Mouse (Mus musculus): ENCODE results near the gene Ddx42. TPM values are rescaled to one million over a fixed set of nuclear protein-coding genes. Genes with fewer than 3 reads are reported as not detected.

The Ddx42 gene
- polyA plus RNA-seq, 2 experiments, result 50.4 to 63.9 TPM

- H3K4me2 ChIP-seq (replicated peaks; ENCODE audit: low read depth, low read length, severe bottlenecking), result peak overlapping the region; percentile 42
- H3K9ac ChIP-seq (ENCODE audit: low read depth, low read length, severe bottlenecking), result peak overlapping the region; percentile 34
Measured at GRCm38 (mm10) chr11:106267871-106268270, 51.1 kb downstream of the Ddx42 start.

GRCm38 (mm10) chr11:106268326-106269059 lies 51.8 kb downstream of the Ddx42 start:
- ATAC-seq (ENCODE audit: low FRiP score, low read depth) (no peak), DNase-seq (ENCODE audit: low spot score) (peak; percentile 58)
- H3K4me2 ChIP-seq (replicated peaks; ENCODE audit: low read depth, low read length, severe bottlenecking), result peak overlapping the region; percentile 42
- H3K9me3 ChIP-seq (ENCODE audit: control insufficient read depth, low read length), result no peaks in the 10 kb centered on the region
- peak overlapping the region; percentile 34 for H3K9ac ChIP-seq (ENCODE audit: low read depth, low read length, severe bottlenecking)
- peak overlapping the region; percentile 68 for H3K27ac ChIP-seq (replicated peaks; ENCODE audit: low read depth, low read length)
- TF ChIP-seq POLR2A (IDR thresholded peaks at IDR 0.05; ENCODE audit: borderline replicate concordance, extremely low read depth, insufficient read depth, insufficient read length), result no peak
- peaks cover 47% of the 10 kb centered on the region for H3K4me1 ChIP-seq (ENCODE audit: control insufficient read depth, insufficient read depth, low read length)
- peak overlapping the region; percentile 25 for H3K4me3 ChIP-seq (replicated peaks; ENCODE audit: low read length)
- peaks cover 38% of the 10 kb centered on the region for H3K36me3 ChIP-seq (ENCODE audit: control insufficient read depth, insufficient read depth, low read length)
- H3K27me3 ChIP-seq (ENCODE audit: control insufficient read depth, insufficient read depth, low read length), result no peaks in the 10 kb centered on the region
- WGBS, result 8% methylated on average over 8 of the region's 8 CpGs

More at GRCm38 (mm10) chr11:106267871-106268270, 51.1 kb downstream of the Ddx42 start:
- Histone ChIP-seq H3K36me3 (ENCODE audit: control insufficient read depth, insufficient read depth, low read length) (peaks cover 44% of the 10 kb centered on the region), H3K27me3 (ENCODE audit: control insufficient read depth, insufficient read depth, low read length) (no peaks in the 10 kb centered on the region), H3K27ac (replicated peaks; ENCODE audit: low read depth, low read length) (peak overlapping the region; percentile 72), H3K4me3 (replicated peaks; ENCODE audit: low read length) (peak overlapping the region; percentile 25), H3K9me3 (ENCODE audit: control insufficient read depth, low read length) (no peaks in the 10 kb centered on the region), H3K4me1 (ENCODE audit: control insufficient read depth, insufficient read depth, low read length) (peaks cover 44% of the 10 kb centered on the region)
- WGBS, result 23% methylated on average over 5 of the region's 5 CpGs
- no peak for ATAC-seq (ENCODE audit: low FRiP score, low read depth)
- DNase-seq (ENCODE audit: low spot score), result no peak
- TF ChIP-seq POLR2A (IDR thresholded peaks at IDR 0.05; ENCODE audit: borderline replicate concordance, extremely low read depth, insufficient read depth, insufficient read length), result no peak

DNA sequence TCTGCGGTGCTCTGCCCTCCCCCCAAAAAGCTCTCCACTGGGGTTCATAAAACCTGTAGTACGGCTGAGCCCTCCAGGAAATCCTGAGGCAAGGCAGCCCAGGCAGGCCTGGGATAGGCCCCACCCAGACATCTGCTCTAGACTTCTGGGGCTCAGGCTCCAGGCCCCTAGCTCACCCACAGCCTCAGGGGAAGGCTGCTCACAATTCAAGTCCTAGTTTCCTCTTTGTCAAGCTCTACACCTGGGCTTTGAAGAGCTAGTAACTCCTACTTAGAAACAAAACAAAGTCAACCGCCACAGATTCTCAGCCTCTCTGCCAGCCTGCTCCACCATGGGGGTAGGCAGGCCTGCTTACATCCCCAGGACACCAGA lies 52.3 kb downstream of the Ddx42 start:
- ATAC-seq (ENCODE audit: low FRiP score, low read depth), result no peak
- Histone ChIP-seq H3K9me3 (ENCODE audit: control insufficient read depth, low read length) (no peaks in the 10 kb centered on the region), H3K4me2 (replicated peaks; ENCODE audit: low read depth, low read length, severe bottlenecking) (peak overlapping the region; percentile 42), H3K27ac (replicated peaks; ENCODE audit: low read depth, low read length) (peak overlapping the region; percentile 68), H3K4me3 (replicated peaks; ENCODE audit: low read length) (peak overlapping the region; percentile 25), H3K4me1 (ENCODE audit: control insufficient read depth, insufficient read depth, low read length) (peaks cover 49% of the 10 kb centered on the region), H3K9ac (ENCODE audit: low read depth, low read length, severe bottlenecking) (peak overlapping the region; percentile 34; the same call in 1 of the 2 replicates), H3K36me3 (ENCODE audit: control insufficient read depth, insufficient read depth, low read length) (peaks cover 33% of the 10 kb centered on the region), H3K27me3 (ENCODE audit: control insufficient read depth, insufficient read depth, low read length) (no peaks in the 10 kb centered on the region)
- 2% methylated on average over 3 of the region's 3 CpGs for WGBS
- peak; percentile 42 for DNase-seq (ENCODE audit: low spot score)
- no peak for TF ChIP-seq POLR2A (IDR thresholded peaks at IDR 0.05; ENCODE audit: borderline replicate concordance, extremely low read depth, insufficient read depth, insufficient read length)

GRCm38 (mm10) chr11:106271131-106271793 lies 54.5 kb downstream of the Ddx42 start:
- 0 out of 2 replicates have a peak overlapping the region, but pooled peaks have one; percentile 9 for H3K27ac ChIP-seq (replicated peaks; ENCODE audit: low read depth, low read length)
- peaks cover 54% of the 10 kb centered on the region for H3K4me1 ChIP-seq (ENCODE audit: control insufficient read depth, insufficient read depth, low read length)
- DNase-seq (ENCODE audit: low spot score) (no peak), ATAC-seq (ENCODE audit: low FRiP score, low read depth) (no peak)
- H3K4me3 ChIP-seq (replicated peaks; ENCODE audit: low read length), result peak overlapping the region; percentile 98
- H3K36me3 ChIP-seq (ENCODE audit: control insufficient read depth, insufficient read depth, low read length), result peaks cover 10% of the 10 kb centered on the region
- H3K27me3 ChIP-seq (ENCODE audit: control insufficient read depth, insufficient read depth, low read length), result no peaks in the 10 kb centered on the region
- peak overlapping the region; percentile 79 for H3K4me2 ChIP-seq (replicated peaks; ENCODE audit: low read depth, low read length, severe bottlenecking)
- peak overlapping the region; percentile 99 for H3K9ac ChIP-seq (ENCODE audit: low read depth, low read length, severe bottlenecking)
- TF ChIP-seq POLR2A (IDR thresholded peaks at IDR 0.05; ENCODE audit: borderline replicate concordance, extremely low read depth, insufficient read depth, insufficient read length), result no peak
- no peaks in the 10 kb centered on the region for H3K9me3 ChIP-seq (ENCODE audit: control insufficient read depth, low read length)
- WGBS, result 22% methylated on average over 5 of the region's 5 CpGs

GRCm38 (mm10) chr11:106271794-106272643 lies 55.3 kb downstream of the Ddx42 start:
- peaks cover 52% of the 10 kb centered on the region for H3K4me1 ChIP-seq (ENCODE audit: control insufficient read depth, insufficient read depth, low read length)
- H3K27me3 ChIP-seq (ENCODE audit: control insufficient read depth, insufficient read depth, low read length), result no peaks in the 10 kb centered on the region
- peak overlapping the region; percentile 98 for H3K4me3 ChIP-seq (replicated peaks; ENCODE audit: low read length)
- under 1% methylated on average over 40 of the region's 41 CpGs for WGBS
- DNase-seq (ENCODE audit: low spot score) (no peak), ATAC-seq (ENCODE audit: low FRiP score, low read depth) (no peak)
- H3K9ac ChIP-seq (ENCODE audit: low read depth, low read length, severe bottlenecking), result peak overlapping the region; percentile 99
- H3K9me3 ChIP-seq (ENCODE audit: control insufficient read depth, low read length), result no peaks in the 10 kb centered on the region
- H3K4me2 ChIP-seq (replicated peaks; ENCODE audit: low read depth, low read length, severe bottlenecking), result peak overlapping the region; percentile 79
- no peak for TF ChIP-seq POLR2A (IDR thresholded peaks at IDR 0.05; ENCODE audit: borderline replicate concordance, extremely low read depth, insufficient read depth, insufficient read length)
- peaks cover 3% of the 10 kb centered on the region; the same call in 1 of the 2 replicates for H3K36me3 ChIP-seq (ENCODE audit: control insufficient read depth, insufficient read depth, low read length)
- H3K27ac ChIP-seq (replicated peaks; ENCODE audit: low read depth, low read length), result peak overlapping the region; percentile 95
